Mouse (Mus musculus): ENCODE measurements around the gene Hyal6. TPM values are rescaled to one million over a fixed set of nuclear protein-coding genes. Genes with fewer than 3 reads are reported as not detected.

Hyal6 gene
- 0.02 TPM in 2 replicates for polyA plus RNA-seq (2015; fragmentation: Nextera tagmentation; extraction: Ambion mirVana)

DNA sequence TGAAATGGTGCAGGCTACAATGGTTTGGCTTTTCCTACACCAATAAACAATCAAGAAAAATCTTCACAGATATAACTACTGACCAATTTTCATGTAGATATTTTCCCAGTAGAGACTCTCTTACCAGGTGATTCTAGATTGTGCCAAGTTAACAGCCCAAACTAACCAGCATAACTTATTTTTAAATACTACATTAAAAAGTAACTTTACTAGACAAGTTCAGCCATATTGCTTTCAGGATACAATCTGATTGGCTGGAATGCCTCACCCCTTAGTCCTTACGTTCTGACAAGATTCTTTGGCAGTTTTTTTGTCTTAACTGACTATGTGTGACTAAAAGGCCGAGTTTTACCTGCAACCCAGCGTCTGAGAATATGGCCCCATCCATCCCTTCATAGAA lies at the start of gene Hyal6:
TSS of gene Hyal6 (plus strand) at position 301 of the 400 bp plus-strand sequence.
- Histone ChIP-seq H3K4me1 (ENCODE audit: insufficient read depth) (no peaks in the 10 kb centered on the region), H3K4me2 (ENCODE audit: low read depth, low read length) (no peak within 1 kb of the TSS), H3K27ac (ENCODE audit: low read depth) (no peak within 1 kb of the TSS), H3K9me3 (ENCODE audit: low read length) (no peaks in the 10 kb centered on the region), H3K27me3 (ENCODE audit: insufficient read depth, low read length) (no peaks in the 10 kb centered on the region), H3K36me3 (replicated peaks; ENCODE audit: insufficient read depth, low read length) (no peaks in the 10 kb centered on the region), H3K4me3 (ENCODE audit: low read depth, low read length) (no peak within 1 kb of the TSS), H3K9ac (replicated peaks) (no peak within 1 kb of the TSS)
- TF ChIP-seq EP300 (IDR thresholded peaks at IDR 0.05; ENCODE audit: low read depth) (no peak), CTCF (IDR thresholded peaks at IDR 0.05; ENCODE audit: low read depth) (no peak)
- DNase-seq (no peak), ATAC-seq (no peak)
- WGBS (ENCODE audit: insufficient replicate concordance) = 70% methylated on average over 3 of the region's 3 CpGs

DNA sequence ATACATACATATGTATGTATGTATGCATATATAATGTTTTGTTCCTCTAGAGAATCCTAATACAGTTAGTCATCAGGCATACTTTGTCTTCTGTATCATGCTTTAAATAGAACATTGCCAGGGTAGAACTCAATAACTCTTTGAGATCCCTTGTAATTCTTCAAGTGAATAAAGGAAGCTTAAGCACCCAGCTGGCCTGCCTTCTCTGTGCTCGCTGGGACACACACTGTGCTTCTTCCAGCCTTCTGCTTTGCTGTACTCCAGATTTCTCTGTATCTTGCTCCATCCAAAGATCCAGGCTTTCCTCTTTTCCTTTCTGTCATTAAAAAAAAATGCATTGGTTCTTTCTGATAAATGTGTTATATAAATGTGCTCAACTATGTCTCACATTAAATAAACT lies 45.2 kb upstream of the Hyal6 start:
- WGBS (ENCODE audit: insufficient replicate concordance) = 71% methylated on average over 1 of the region's 1 CpGs
- H3K9me3 ChIP-seq (ENCODE audit: low read length) = no peaks in the 10 kb centered on the region
- H3K27ac ChIP-seq (ENCODE audit: low read depth) = no peak overlapping the region
- H3K36me3 ChIP-seq (replicated peaks; ENCODE audit: insufficient read depth, low read length) = no peaks in the 10 kb centered on the region
- ATAC-seq (no peak), DNase-seq (no peak)
- no peak overlapping the region for H3K9ac ChIP-seq (replicated peaks)
- TF ChIP-seq EP300 (IDR thresholded peaks at IDR 0.05; ENCODE audit: low read depth) = no peak
- H3K4me3 ChIP-seq (ENCODE audit: low read depth, low read length) = no peak overlapping the region
- H3K4me1 ChIP-seq (ENCODE audit: insufficient read depth) = no peaks in the 10 kb centered on the region
- no peaks in the 10 kb centered on the region for H3K27me3 ChIP-seq (ENCODE audit: insufficient read depth, low read length)
- H3K4me2 ChIP-seq (ENCODE audit: low read depth, low read length) = no peak overlapping the region

DNA sequence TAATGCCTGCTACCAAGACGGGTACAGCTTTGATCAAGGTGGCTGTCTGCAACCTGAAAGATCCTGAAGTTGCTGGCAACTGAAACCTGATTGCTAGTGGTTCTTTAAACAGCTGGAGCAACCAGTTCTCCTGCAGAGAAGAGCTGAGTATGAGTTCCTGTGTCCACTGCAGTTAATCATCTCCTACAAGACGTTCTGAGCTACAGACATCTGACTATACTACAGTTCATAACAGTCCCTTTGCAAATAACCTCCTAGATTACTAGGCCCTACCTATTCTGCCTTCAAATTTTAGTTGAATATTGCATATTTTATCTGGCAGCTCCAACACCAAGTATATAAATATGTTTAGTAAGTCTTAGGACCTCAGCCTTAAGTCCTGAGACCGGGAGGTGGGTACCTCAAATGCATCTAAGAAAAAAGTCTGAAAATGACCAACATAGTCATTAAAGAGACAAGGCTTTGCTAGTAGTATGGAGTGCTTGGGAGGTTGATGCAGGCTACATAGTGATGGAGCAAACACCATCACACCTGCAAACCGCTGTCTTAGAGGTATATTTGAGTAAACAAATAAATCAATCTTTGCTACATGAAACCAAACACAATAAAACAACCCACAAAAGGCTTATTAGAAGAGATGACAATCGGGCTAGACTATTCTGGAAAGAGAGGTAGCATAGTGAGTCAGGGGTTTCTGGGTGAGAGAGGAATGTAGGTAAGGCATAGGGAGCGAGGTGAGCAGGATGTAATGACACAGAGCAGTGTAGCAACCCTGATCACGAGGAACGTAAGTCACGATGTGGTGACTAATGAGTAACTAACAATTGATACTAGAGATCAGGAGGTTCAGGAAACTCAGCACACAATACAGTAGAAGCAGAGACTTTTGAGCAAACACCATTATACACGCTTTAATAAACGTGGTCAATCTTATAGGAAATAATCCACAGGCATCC lies 38.3 kb upstream of the Hyal6 start:
- ATAC-seq = 0 out of 2 replicates have a peak, but pooled peaks have one; percentile 21
- no peak for TF ChIP-seq CTCF (IDR thresholded peaks at IDR 0.05; ENCODE audit: low read depth)
- H3K36me3 ChIP-seq (replicated peaks; ENCODE audit: insufficient read depth, low read length) = no peaks in the 10 kb centered on the region
- H3K27me3 ChIP-seq (ENCODE audit: insufficient read depth, low read length) = no peaks in the 10 kb centered on the region
- no peak overlapping the region for H3K4me3 ChIP-seq (ENCODE audit: low read depth, low read length)
- no peaks in the 10 kb centered on the region for H3K9me3 ChIP-seq (ENCODE audit: low read length)
- no peak overlapping the region for H3K27ac ChIP-seq (ENCODE audit: low read depth)
- H3K9ac ChIP-seq (replicated peaks) = no peak overlapping the region
- H3K4me2 ChIP-seq (ENCODE audit: low read depth, low read length) = no peak overlapping the region
- no peak for DNase-seq
- WGBS (ENCODE audit: insufficient replicate concordance) = 72% methylated on average over 11 of the region's 11 CpGs
- no peaks in the 10 kb centered on the region for H3K4me1 ChIP-seq (ENCODE audit: insufficient read depth)

DNA sequence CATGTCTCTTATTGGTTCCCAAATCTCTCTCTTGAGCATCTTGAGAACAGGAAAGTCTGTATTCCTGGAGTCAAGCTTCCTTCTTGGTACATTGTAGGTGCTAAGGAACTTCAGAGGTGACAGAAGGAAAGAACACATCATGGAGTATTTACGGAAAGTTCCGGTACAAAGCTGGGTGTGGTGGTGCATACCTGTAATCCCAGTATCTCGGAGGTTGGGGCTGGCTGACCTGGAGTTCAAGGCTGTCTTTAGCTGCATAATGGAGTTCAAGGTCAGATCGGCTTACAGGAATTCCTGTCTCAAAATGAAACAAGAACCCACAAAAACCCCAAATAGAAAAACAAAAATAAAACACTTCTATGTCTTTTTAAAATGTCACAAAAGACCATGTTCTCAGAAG lies 36.9 kb upstream of the Hyal6 start:
- no peak overlapping the region for H3K27ac ChIP-seq (ENCODE audit: low read depth)
- no peak overlapping the region for H3K4me2 ChIP-seq (ENCODE audit: low read depth, low read length)
- no peaks in the 10 kb centered on the region for H3K4me1 ChIP-seq (ENCODE audit: insufficient read depth)
- 67% methylated on average over 4 of the region's 4 CpGs for WGBS (ENCODE audit: insufficient replicate concordance)
- H3K9me3 ChIP-seq (ENCODE audit: low read length) = no peaks in the 10 kb centered on the region
- H3K27me3 ChIP-seq (ENCODE audit: insufficient read depth, low read length) = no peaks in the 10 kb centered on the region
- no peaks in the 10 kb centered on the region for H3K36me3 ChIP-seq (replicated peaks; ENCODE audit: insufficient read depth, low read length)
- DNase-seq (no peak), ATAC-seq (no peak)
- H3K4me3 ChIP-seq (ENCODE audit: low read depth, low read length) = no peak overlapping the region
- TF ChIP-seq CTCF (IDR thresholded peaks at IDR 0.05; ENCODE audit: low read depth) (no peak), EP300 (IDR thresholded peaks at IDR 0.05; ENCODE audit: low read depth) (no peak)
- H3K9ac ChIP-seq (replicated peaks) = no peak overlapping the region

DNA sequence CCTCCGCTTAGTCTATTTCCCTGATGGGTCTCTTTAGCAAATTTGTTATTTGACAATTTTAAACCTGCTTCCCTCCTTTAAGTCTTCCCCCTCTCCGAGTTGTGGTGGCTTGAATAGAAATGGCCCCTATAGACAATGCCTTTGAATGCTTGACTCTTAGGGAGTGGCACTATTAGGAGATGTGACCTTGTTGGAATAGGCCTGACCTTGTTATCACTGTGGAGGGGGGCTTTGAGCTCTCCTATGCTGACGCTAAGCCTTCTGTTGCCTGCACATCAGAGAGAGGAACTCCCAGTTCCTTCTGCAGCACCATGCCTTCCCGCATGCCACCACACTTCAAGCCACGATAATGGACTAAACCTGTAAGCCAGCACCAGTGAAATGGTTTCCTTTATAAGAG lies 35.8 kb upstream of the Hyal6 start:
- no peak for ATAC-seq
- no peaks in the 10 kb centered on the region for H3K27me3 ChIP-seq (ENCODE audit: insufficient read depth, low read length)

DNA sequence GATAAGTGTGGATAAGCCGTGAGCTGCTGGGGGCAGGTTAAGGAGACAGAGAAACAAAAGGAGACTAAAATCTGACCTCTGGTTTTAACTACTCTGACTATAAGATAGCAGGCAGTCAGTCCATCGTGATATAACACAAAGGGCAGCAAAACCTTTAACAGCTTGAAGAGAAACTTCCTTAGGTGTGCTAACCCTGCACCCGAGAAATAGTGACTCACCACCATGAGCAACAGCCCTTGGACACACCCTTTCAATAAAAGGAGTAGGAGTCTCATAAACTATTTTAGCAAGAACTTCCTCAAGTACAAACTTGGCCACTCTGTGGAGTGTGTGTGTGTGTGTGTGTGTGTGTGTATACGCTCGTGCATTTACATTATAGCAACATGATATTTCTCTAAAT lies 26.0 kb upstream of the Hyal6 start:
- TF ChIP-seq CTCF (IDR thresholded peaks at IDR 0.05; ENCODE audit: low read depth) = no peak
- no peak for TF ChIP-seq EP300 (IDR thresholded peaks at IDR 0.05; ENCODE audit: low read depth)
- DNase-seq (no peak), ATAC-seq (no peak)
- no peaks in the 10 kb centered on the region for H3K36me3 ChIP-seq (replicated peaks; ENCODE audit: insufficient read depth, low read length)
- H3K27ac ChIP-seq (ENCODE audit: low read depth) = no peak overlapping the region
- H3K9ac ChIP-seq (replicated peaks) = no peak overlapping the region
- H3K4me3 ChIP-seq (ENCODE audit: low read depth, low read length) = no peak overlapping the region
- H3K4me1 ChIP-seq (ENCODE audit: insufficient read depth) = no peaks in the 10 kb centered on the region
- no peak overlapping the region for H3K4me2 ChIP-seq (ENCODE audit: low read depth, low read length)
- H3K9me3 ChIP-seq (ENCODE audit: low read length) = no peaks in the 10 kb centered on the region
- WGBS (ENCODE audit: insufficient replicate concordance) = 68% methylated on average over 5 of the region's 5 CpGs
- no peaks in the 10 kb centered on the region for H3K27me3 ChIP-seq (ENCODE audit: insufficient read depth, low read length)

More for the DNA sequence above, 35.8 kb upstream of the Hyal6 start:
- WGBS (ENCODE audit: insufficient replicate concordance) = 75% methylated on average over 5 of the region's 5 CpGs
- TF ChIP-seq CTCF (IDR thresholded peaks at IDR 0.05; ENCODE audit: low read depth) (no peak), EP300 (IDR thresholded peaks at IDR 0.05; ENCODE audit: low read depth) (no peak)
- H3K9me3 ChIP-seq (ENCODE audit: low read length) = no peaks in the 10 kb centered on the region
- no peak overlapping the region for H3K9ac ChIP-seq (replicated peaks)
- no peak overlapping the region for H3K27ac ChIP-seq (ENCODE audit: low read depth)
- H3K36me3 ChIP-seq (replicated peaks; ENCODE audit: insufficient read depth, low read length) = no peaks in the 10 kb centered on the region
- no peaks in the 10 kb centered on the region for H3K4me1 ChIP-seq (ENCODE audit: insufficient read depth)
- no peak overlapping the region for H3K4me2 ChIP-seq (ENCODE audit: low read depth, low read length)
- no peak overlapping the region for H3K4me3 ChIP-seq (ENCODE audit: low read depth, low read length)
- no peak for DNase-seq

Data from liver, postnatal 0 days (tissue).